9 mouse cellular contexts compared by ENCODE assay signal in the genomic region with DNA sequence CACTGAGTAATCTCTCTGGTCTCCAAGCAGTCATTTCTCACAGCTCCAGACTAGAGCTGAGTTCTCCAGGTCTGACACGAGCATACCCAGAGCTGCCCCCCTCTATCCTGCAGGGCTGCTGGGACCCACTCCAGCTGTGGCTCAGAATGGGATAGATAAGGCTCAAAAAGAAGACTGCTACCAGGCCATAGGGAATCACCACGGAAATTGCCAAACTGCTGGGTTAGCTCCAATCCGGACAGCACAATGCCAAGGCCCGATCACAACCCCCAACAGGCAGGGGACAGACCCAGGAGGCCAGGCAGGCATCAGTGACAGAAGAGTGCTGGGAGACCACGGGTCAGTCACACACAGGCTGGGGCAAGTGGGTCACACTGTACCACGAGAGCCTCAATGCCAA. TPM values are rescaled to one million over a fixed set of nuclear protein-coding genes. Genes with fewer than 3 reads are reported as not detected.
A peak's percentile ranks its signal among the peaks of the same experiment; 100 is the strongest.
DNase-seq lines count a peak whose midpoint lies in the region; ATAC-seq and TF ChIP-seq lines count a peak whose summit lies in the region.
"Had no signal": no experiment of that assay in that cellular context is flagged by ENCODE, and none has a peak within 500 bp of the region (broad histone marks: within the 10 kb centered on the region; RNA-seq: fewer than 3 reads in every experiment).

No protein-coding gene starts in this region.

- peaks cover 61% of the 10 kb centered on the region for H3K4me1 ChIP-seq in intestine, embryonic 16.5 days (ENCODE audit: control insufficient read depth, insufficient read depth, low read length)
- peaks cover 55% of the 10 kb centered on the region for H3K4me1 ChIP-seq in intestine, embryonic 15.5 days (replicated peaks)
- peaks cover 49% of the 10 kb centered on the region for H3K4me1 ChIP-seq in neural tube, embryonic 12.5 days
- H3K4me1 ChIP-seq in forebrain, embryonic 14.5 days (ENCODE audit: control insufficient read depth, insufficient read depth, low read length) = peaks cover 19% of the 10 kb centered on the region
- H3K4me1 ChIP-seq in stomach, postnatal 0 days (replicated peaks; ENCODE audit: control insufficient read depth, insufficient read depth) = peaks cover 14% of the 10 kb centered on the region

- DNase-seq in neural tube, embryonic 10.5 days (ENCODE audit: extremely low spot score, low spot score) = no peak
- DNase-seq in forebrain, embryonic 14.5 days (ENCODE audit: low spot score) = no peak
- no peak for DNase-seq in stomach, postnatal 0 days (ENCODE audit: low spot score)
- DNase-seq: cerebellum, postnatal 14 days had no signal

- H3K36me3 ChIP-seq in intestine, embryonic 16.5 days (ENCODE audit: control insufficient read depth, insufficient read depth, low read length) = no peaks in the 10 kb centered on the region
- no peaks in the 10 kb centered on the region for H3K36me3 ChIP-seq in intestine, embryonic 15.5 days
- H3K36me3 ChIP-seq in neural tube, embryonic 12.5 days = peaks cover 4% of the 10 kb centered on the region; the same call in 1 of the 2 replicates
- H3K36me3 ChIP-seq in forebrain, embryonic 14.5 days (ENCODE audit: control insufficient read depth, insufficient read depth, low read length) = no peaks in the 10 kb centered on the region
- H3K36me3 ChIP-seq in stomach, postnatal 0 days (ENCODE audit: control insufficient read depth, insufficient read depth, low read length) = no peaks in the 10 kb centered on the region

- TF ChIP-seq CTCF in stomach, postnatal 0 days (IDR thresholded peaks at IDR 0.05; ENCODE audit: low read depth) = no peak

- 69% methylated on average over 6 of the region's 6 CpGs for WGBS in intestine, embryonic 16.5 days
- WGBS in intestine, embryonic 15.5 days = 62% methylated on average over 6 of the region's 6 CpGs
- WGBS in neural tube, embryonic 12.5 days = 75% methylated on average over 6 of the region's 6 CpGs
- WGBS in forebrain, embryonic 14.5 days = 50% methylated on average over 6 of the region's 6 CpGs
- WGBS in stomach, postnatal 0 days = 57% methylated on average over 6 of the region's 6 CpGs

- H3K4me3 ChIP-seq in intestine, embryonic 16.5 days (ENCODE audit: low read length) = no peak overlapping the region
- H3K4me3 ChIP-seq in intestine, embryonic 15.5 days (replicated peaks) = no peak overlapping the region
- H3K4me3 ChIP-seq in neural tube, embryonic 12.5 days = no peak overlapping the region
- no peak overlapping the region for H3K4me3 ChIP-seq in forebrain, embryonic 14.5 days (ENCODE audit: low read depth, low read length)
- no peak overlapping the region for H3K4me3 ChIP-seq in stomach, postnatal 0 days (ENCODE audit: low read depth, low read length)

- peak overlapping the region; percentile 43; the same call in 1 of the 2 replicates for H3K9ac ChIP-seq in intestine, embryonic 16.5 days (ENCODE audit: low read depth, low read length)
- no peak overlapping the region; the same call in 1 of the 2 replicates for H3K9ac ChIP-seq in intestine, embryonic 15.5 days
- no peak overlapping the region for H3K9ac ChIP-seq in neural tube, embryonic 12.5 days
- peak overlapping the region; percentile 14; the same call in 1 of the 2 replicates for H3K9ac ChIP-seq in forebrain, embryonic 14.5 days (ENCODE audit: low read length)
- H3K9ac ChIP-seq in stomach, postnatal 0 days (ENCODE audit: low read length) = peak overlapping the region; percentile 27

- H3K27me3 ChIP-seq in intestine, embryonic 16.5 days (replicated peaks; ENCODE audit: control insufficient read depth, insufficient read depth, low read length) = no peaks in the 10 kb centered on the region
- no peaks in the 10 kb centered on the region for H3K27me3 ChIP-seq in intestine, embryonic 15.5 days (replicated peaks)
- no peaks in the 10 kb centered on the region for H3K27me3 ChIP-seq in neural tube, embryonic 12.5 days (replicated peaks)
- no peaks in the 10 kb centered on the region for H3K27me3 ChIP-seq in forebrain, embryonic 14.5 days (replicated peaks; ENCODE audit: control insufficient read depth, insufficient read depth, low read length)
- no peaks in the 10 kb centered on the region for H3K27me3 ChIP-seq in stomach, postnatal 0 days (ENCODE audit: control insufficient read depth, insufficient read depth, low read length)

- no peak for ATAC-seq in intestine, embryonic 16.5 days
- ATAC-seq in intestine, embryonic 15.5 days = no peak
- ATAC-seq in neural tube, embryonic 12.5 days (ENCODE audit: low FRiP score, low read depth) = 0 out of 2 replicates have a peak, but pooled peaks have one; percentile 26
- ATAC-seq in forebrain, embryonic 14.5 days = no peak
- ATAC-seq in stomach, postnatal 0 days (ENCODE audit: low FRiP score, low TSS enrichment) = no peak
- no peak for ATAC-seq in cerebellum, adult (ENCODE audit: insufficient number of reproducible peaks, low FRiP score, low TSS enrichment)

- H3K4me2 ChIP-seq in intestine, embryonic 16.5 days (ENCODE audit: low read depth, low read length) = no peak overlapping the region
- no peak overlapping the region for H3K4me2 ChIP-seq in intestine, embryonic 15.5 days (replicated peaks)
- no peak overlapping the region for H3K4me2 ChIP-seq in neural tube, embryonic 12.5 days (replicated peaks)
- no peak overlapping the region for H3K4me2 ChIP-seq in forebrain, embryonic 14.5 days (ENCODE audit: low read length)
- H3K4me2 ChIP-seq in stomach, postnatal 0 days (replicated peaks; ENCODE audit: low read depth) = no peak overlapping the region

- TF ChIP-seq EP300 in stomach, postnatal 0 days (optimal IDR thresholded peaks at IDR 0.05) = no peak

- no peaks in the 10 kb centered on the region for H3K9me3 ChIP-seq in intestine, embryonic 16.5 days (ENCODE audit: control insufficient read depth, low read length)
- no peaks in the 10 kb centered on the region for H3K9me3 ChIP-seq in intestine, embryonic 15.5 days
- no peaks in the 10 kb centered on the region for H3K9me3 ChIP-seq in neural tube, embryonic 12.5 days
- H3K9me3 ChIP-seq in forebrain, embryonic 14.5 days (replicated peaks; ENCODE audit: control insufficient read depth, low read length) = no peaks in the 10 kb centered on the region
- no peaks in the 10 kb centered on the region for H3K9me3 ChIP-seq in stomach, postnatal 0 days (ENCODE audit: control insufficient read depth, low read length)

- H3K27ac ChIP-seq in intestine, embryonic 16.5 days (ENCODE audit: low read length) = 0 out of 2 replicates have a peak overlapping the region, but pooled peaks have one; percentile 25
- H3K27ac ChIP-seq in intestine, embryonic 15.5 days = no peak overlapping the region
- H3K27ac ChIP-seq in neural tube, embryonic 12.5 days = no peak overlapping the region
- H3K27ac ChIP-seq in forebrain, embryonic 14.5 days (ENCODE audit: low read depth, low read length) = no peak overlapping the region
- peak overlapping the region; percentile 49; the same call in 1 of the 2 replicates for H3K27ac ChIP-seq in stomach, postnatal 0 days (replicated peaks)
- H3K27ac ChIP-seq: macrophage had no signal

RNA-seq across cellular contexts. Expression of gene Phf2, which starts 12.9 kb away (rescaled TPM):
- polyA plus RNA-seq in intestine, embryonic 16.5 days (2015; fragmentation: Nextera tagmentation; extraction: Ambion mirVana) = 3.9 and 4.5 TPM in 2 replicates
- 5.5 and 6.3 TPM in 2 replicates for polyA plus RNA-seq in intestine, embryonic 15.5 days (2015; fragmentation: Nextera tagmentation; extraction: Ambion mirVana)
- polyA plus RNA-seq in neural tube, embryonic 12.5 days (2016; fragmentation: Nextera tagmentation; extraction: Ambion mirVana) = 9.6 and 10.9 TPM in 2 replicates
- polyA plus RNA-seq in forebrain, embryonic 14.5 days (2014; fragmentation: Nextera tagmentation; extraction: Ambion mirVana) = 10.6 and 11.3 TPM in 2 replicates
- polyA plus RNA-seq in stomach, postnatal 0 days (2015; fragmentation: Nextera tagmentation; extraction: Ambion mirVana) = 2.7 and 2.9 TPM in 2 replicates

Comparison
In these comparisons a context has a peak if more than half of its experiments do, and no peak if none do; other contexts are left out.
1. H3K27ac ChIP-seq: peak in intestine, embryonic 16.5 days (single experiment) and stomach, postnatal 0 days (single experiment); none in intestine, embryonic 15.5 days (single experiment), neural tube, embryonic 12.5 days (single experiment) and forebrain, embryonic 14.5 days (single experiment).
2. H3K9ac ChIP-seq: peak in intestine, embryonic 16.5 days (single experiment), forebrain, embryonic 14.5 days (single experiment) and stomach, postnatal 0 days (single experiment); none in intestine, embryonic 15.5 days (single experiment) and neural tube, embryonic 12.5 days (single experiment).